Mouse (Mus musculus) heart, postnatal 10 days (tissue): ENCODE measurements around the gene Gm7861. TPM values are rescaled to one million over a fixed set of nuclear protein-coding genes. Genes with fewer than 3 reads are reported as not detected.
"Not testable (repeated sequence)": the region's sequence is repeated elsewhere in the genome, so short reads cannot be mapped to it uniquely, and the experiment has no call there.

Experiments
- DNase-seq, 2 experiments: peaks; one replicate each; pipeline ENCODE4 v3.0.0; 2021
- intact Hi-C: fragments of 180-260 bp; cut with DNase I; formaldehyde crosslinking; loops from one replicate; pipeline ENCODE4 v1.15.1; 2025
- total RNA-seq, 2 experiments: library from RNA; stranded (reverse); gene quantifications; 2 replicates each; pipeline ENCODE4 v1.2.3; 2021

Gm7861 gene
- not detected for total RNA-seq

DNA sequence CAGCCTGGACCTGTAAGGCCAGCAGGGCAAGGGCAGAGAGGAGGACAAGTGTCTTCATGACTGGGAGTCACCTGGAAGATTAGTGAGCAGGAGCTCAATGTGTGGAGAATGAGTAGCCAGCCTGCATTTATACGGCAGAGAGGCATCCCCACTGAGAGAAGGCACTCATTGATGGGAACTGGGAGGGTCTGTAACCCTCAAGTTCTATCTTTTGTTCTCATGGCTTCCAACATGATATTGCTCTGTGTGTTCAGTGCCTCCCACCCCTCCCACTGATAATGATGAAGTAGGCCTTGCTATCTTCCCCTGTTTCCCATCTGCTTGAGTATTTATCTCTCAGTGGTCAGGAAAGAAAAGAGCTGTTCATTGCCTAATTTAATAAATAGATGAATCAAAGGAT is at the start of gene Gm7861:
Gene Gm7861 (minus strand): TSS at position 101 of the 400 bp plus-strand sequence.
- DNase-seq, intact Hi-C loops: not testable (repeated sequence)

DNA sequence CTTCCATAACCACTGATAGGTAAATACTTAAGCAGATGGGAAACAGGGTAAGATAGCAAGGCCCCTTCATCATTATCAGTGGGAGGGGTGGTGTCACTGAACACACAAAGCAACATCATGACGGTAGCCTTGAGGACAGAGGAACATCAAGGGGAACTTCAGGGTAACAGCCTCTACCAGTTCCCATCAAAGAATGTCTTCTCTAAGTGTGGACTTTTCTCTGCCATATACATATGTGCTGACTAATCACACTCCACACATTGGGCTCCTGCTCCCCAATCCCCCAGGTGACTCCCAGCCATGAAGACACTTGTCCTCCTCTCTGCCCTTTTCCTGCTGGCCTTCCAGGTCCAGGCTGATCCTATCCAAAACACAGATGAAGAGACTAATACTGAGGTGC is 23.6 kb upstream of the Gm7861 start, which contains the start of gene Defa26:
Gene Defa26 (plus strand): TSS at position 301 of the 400 bp plus-strand sequence.
- DNase-seq, intact Hi-C loops: not testable (repeated sequence)

DNA sequence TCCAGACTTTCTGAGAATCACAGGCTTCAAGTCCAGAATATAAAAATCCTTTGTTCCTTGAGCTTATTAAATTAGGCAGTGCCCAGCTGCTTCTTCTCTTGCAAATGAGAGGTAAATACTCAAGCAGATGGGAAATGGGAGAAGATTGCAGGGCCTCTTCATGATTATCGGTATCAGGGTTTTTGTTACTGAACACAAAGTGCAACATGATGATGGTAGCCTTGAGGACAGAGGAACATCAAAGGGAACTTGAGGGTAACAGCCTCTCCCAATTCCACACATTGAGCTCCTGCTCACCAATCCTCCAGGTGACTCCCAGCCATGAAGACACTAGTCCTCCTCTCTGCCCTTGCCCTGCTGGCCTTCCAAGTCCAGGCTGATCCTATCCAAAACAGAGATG is 11.6 kb downstream of the Gm7861 start, which contains the start of gene Defa28:
Gene Defa28 (plus strand): TSS at position 301 of the 400 bp plus-strand sequence.
- DNase-seq, intact Hi-C loops: not testable (repeated sequence)

DNA sequence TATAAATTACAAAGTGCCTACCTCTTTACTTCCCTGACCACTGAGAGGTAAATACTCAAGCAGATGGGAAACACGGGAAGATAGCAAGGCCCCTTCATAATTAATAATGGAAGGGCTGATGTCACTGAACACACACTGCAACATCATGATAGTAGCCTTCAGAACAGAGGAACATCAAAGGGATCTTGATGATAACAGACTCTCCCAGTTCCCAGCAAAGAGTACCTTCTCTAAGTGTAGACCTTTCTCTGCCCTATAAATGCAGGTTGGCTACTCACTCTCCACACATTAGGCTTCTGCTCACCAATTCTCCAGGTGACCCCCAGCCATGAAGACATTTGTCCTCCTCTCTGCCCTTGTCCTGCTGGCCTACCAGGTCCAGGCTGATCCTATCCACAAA is 29.2 kb downstream of the Gm7861 start, which contains the start of gene Defa37:
Gene Defa37 (plus strand): TSS at position 301 of the 400 bp plus-strand sequence.
- intact Hi-C loops, DNase-seq: not testable (repeated sequence)

Other genes starting within 250 kb of the Gm7861 start
- not detected for gene Defa2, start 216.0 kb downstream of the Gm7861 start, total RNA-seq
- not detected for gene Defa33, start 202.7 kb downstream of the Gm7861 start, total RNA-seq
- not detected for gene Defa36, start 167.1 kb downstream of the Gm7861 start, total RNA-seq
- gene Gm7849, start 137.9 kb downstream of the Gm7861 start, total RNA-seq: not detected
- gene Defa20, start 85.2 kb downstream of the Gm7861 start, total RNA-seq: not detected
- not detected for gene Defa32, start 65.5 kb downstream of the Gm7861 start, total RNA-seq
- gene Defa37, start 29.1 kb downstream of the Gm7861 start, total RNA-seq: not detected
- not detected for gene Defa28, start 11.5 kb downstream of the Gm7861 start, total RNA-seq
- not detected for gene Defa26, start 23.7 kb upstream of the Gm7861 start, total RNA-seq
- not detected for gene Defa17, start 61.3 kb upstream of the Gm7861 start, total RNA-seq
- gene Defa34, start 71.3 kb upstream of the Gm7861 start, total RNA-seq: not detected
- gene AY761184, start 109.1 kb upstream of the Gm7861 start, total RNA-seq: not detected
- gene Defa24, start 140.0 kb upstream of the Gm7861 start, total RNA-seq: not detected
- not detected for gene Defb50, start 229.0 kb upstream of the Gm7861 start, total RNA-seq
- not detected for gene Defb2, start 245.4 kb upstream of the Gm7861 start, total RNA-seq